Mouse (Mus musculus): Measurements from ENCODE around the gene Slfn8.

DNA sequence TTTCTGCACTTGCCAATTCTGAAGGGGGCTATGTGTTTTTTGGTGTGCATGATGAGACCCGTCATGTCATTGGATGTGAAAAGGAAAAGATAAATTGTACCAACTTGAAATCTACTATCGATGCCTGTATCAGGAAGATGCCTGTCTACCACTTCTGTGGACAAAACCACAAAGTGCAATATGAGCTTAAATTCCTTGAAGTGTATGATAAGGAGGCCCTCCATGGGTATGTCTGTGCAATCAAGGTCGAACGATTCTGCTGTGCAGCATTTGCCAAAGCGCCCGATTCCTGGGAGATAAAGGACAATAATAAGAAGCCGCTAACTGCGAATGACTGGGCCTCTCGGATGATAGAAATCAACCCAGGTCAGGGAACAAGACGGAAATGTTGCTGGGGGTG, 63.7 kb downstream of the Slfn8 start:
- no peak for TF ChIP-seq CTCF (conservative IDR thresholded peaks at IDR 0.05; ENCODE audit: insufficient read depth, insufficient read length, low read depth, low read length)
- TF ChIP-seq POLR2A (IDR thresholded peaks at IDR 0.05; ENCODE audit: low read depth, low read length): no peak
